Mouse (Mus musculus) right cerebral cortex, adult 2 months (tissue): ENCODE results near the gene Wdr45.

Experiments
- DNase-seq, 2 experiments: peaks; one replicate each; pipeline ENCODE4 v3.0.0; 2021 to 2022; ENCODE audit warnings: low spot score in 2 of 2

The Wdr45 gene

DNA sequence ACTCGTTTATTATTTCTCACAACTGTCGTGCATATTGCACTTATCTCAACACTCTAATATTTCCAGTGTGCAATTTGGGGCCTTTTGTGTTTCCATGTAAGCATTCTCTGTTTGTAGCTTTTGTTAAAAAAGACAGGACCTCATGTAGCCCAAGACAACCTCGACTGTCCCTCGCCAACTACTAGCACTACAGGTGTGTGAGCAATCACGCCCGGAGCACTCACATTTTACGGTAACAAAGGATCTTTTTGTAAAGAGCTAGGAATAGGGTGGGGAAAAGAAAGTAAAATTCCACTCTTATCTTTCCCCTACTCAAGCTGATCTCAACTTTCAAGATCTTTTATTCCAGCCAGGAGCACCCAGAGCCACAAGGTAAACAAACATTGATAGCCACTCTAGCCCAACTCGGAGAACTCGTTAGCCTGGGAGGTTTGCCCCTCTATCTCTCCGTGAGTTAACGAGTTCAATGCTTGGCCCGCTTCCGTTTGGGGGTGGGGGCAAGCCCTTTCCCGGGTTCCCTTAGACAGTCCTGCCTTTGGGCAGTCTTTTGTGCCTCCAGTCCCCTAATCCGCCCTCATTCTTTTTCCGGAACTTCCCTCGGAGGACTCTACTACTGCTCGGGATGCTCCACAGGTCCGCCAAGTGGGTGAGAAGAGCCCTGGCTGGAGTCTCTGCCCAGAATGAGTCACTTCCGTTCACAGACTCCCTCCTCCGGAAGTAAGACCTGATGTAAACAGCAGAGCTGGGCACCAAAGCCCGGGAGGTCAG is 7.6 kb downstream of the Wdr45 start, which contains the start of gene Gm45208:
Gene Gm45208, plus strand, starts transcription at position 732 of the 768 bp plus-strand sequence.
- peak; percentile 60 to 77 for DNase-seq

DNA sequence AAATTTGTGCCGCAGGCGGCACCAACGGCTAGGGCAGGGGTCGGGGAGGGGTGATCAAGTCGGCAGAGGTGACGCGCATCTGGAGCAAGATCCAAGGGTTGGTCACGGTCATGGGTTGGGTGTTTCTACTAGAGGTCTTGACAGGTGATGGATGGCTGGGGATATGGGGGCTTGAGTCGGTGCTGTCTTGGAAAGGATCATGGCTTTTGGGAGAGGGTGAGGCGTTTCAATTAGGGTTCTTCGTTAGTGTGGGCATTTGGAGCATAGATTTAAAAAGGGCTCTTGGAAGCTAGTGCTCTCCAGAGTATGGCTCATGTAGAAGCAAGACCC is 8.1 kb downstream of the Wdr45 start:
- DNase-seq = no peak

DNA sequence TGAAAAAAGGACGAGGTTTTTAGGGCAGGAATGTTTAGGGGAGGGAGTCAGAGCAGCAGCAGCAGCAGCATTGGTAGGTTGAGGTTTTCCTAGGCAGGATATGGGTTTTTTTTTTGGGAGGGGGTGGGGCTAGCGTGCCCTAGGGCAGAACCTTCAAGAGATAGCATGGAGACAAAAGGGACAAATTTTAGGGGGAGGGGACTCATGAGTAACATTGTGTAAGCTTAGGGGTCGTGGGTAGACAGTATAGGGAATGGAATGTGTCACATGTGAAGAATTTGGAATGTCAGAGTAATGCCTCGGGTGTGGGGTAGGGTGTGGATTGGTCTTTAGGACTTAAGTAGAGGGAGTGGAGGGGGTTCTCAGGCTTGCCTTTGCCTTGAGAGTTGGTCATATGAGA is 8.6 kb downstream of the Wdr45 start:
- DNase-seq = no peak

DNA sequence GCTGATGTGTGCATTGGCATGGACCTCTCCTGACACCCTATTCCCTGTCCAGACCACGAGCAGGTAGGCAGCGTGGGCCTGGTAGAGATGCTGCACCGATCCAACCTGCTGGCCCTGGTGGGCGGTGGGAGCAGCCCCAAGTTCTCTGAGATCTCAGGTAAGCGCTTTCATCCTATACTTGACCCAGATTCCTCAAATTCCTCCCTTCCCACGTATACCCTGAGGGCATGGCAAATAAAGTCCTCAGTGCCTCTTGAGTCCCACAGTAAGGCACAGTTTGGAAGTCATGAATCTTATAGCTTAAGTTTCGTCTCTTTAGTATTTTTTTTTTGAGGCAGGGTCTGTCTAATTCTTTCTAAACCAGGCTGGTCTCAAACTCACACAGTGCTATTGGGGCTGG is 10.0 kb downstream of the Wdr45 start:
- no peak for DNase-seq

DNA sequence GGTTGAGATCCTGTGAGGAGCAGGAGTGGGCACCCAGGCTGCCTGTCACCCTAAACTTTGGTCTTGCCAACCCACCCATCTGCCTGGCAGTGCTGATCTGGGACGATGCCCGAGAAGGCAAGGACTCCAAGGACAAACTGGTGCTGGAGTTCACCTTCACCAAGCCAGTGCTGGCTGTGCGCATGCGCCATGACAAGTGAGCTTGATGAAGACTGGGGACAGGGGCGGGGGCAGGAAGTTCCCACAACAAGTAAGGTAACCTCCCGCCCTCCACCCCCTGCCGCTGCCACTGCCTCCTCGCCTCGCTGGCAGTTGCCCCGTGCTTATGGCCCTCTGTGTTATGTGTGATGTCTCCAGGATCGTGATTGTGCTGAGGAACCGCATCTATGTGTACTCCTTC is 11.7 kb downstream of the Wdr45 start:
- DNase-seq = no peak

DNA sequence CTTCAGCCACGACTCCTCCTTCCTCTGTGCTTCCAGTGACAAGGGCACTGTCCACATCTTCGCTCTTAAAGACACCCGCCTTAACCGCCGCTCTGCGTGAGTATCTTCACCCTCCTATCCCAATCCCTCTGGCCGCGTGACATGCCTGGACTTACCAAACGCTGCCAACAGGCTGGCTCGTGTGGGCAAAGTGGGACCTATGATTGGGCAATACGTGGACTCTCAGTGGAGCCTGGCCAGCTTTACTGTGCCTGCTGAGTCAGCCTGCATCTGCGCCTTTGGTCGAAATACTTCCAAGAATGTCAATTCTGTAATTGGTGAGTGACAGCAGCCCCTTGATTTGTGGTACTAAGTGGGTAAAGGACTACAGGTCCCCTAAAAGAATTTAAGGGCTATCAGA is 13.0 kb downstream of the Wdr45 start:
- DNase-seq = no peak

DNA sequence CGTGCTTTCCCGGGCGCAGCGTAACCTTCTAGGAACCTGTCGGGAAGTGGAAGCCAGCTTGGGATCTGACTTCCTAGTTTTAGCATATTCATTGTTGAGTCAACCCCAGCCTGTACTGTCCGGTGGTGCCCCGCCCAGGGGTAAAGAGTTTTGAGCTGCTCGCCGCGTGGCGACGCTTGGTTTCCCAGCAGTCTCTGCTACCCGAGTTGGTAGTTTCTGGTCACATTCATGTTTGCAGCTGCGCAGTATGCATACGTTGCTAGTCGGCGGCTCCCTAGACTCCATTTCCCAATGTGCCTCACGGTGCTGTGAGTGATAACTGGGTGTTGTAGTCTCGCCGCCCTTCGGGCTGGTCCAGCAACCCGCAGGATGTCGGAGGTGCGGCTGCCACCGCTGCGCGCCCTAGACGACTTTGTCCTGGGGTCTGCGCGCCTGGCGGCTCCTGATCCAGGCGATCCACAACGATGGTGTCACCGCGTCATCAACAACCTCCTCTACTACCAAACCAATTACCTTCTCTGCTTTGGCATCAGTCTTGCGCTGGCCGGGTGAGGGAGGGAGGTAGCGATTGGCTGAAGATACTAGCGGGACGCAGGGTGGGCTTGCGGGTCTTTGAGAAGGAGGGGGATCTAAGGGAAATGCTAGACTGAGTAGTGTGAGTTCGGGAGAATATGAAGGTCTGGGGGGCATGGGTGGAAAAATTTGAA is 14.2 kb downstream of the Wdr45 start, which contains the start of gene Praf2:
Gene Praf2, plus strand, starts transcription at position 225 of the 707 bp plus-strand sequence.
- DNase-seq = peak; percentile 80 to 87

DNA sequence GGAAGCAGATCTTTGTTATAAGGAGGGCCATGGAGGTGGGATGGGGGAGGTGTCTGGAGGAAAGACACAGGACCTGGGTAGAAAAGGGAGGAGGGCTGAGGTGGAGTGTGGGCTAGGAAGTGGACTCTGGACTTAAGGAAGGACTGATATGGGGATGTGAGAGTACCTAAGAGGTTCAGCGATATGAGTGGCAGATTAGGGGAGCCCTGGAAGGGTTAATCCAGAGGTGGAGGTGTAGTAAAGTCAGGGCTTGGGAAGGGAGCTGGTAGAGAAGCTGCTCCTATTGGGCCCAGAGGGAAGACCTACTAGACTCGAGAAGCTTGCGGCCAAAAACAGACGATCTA is 14.8 kb downstream of the Wdr45 start:
- DNase-seq = no peak

DNA sequence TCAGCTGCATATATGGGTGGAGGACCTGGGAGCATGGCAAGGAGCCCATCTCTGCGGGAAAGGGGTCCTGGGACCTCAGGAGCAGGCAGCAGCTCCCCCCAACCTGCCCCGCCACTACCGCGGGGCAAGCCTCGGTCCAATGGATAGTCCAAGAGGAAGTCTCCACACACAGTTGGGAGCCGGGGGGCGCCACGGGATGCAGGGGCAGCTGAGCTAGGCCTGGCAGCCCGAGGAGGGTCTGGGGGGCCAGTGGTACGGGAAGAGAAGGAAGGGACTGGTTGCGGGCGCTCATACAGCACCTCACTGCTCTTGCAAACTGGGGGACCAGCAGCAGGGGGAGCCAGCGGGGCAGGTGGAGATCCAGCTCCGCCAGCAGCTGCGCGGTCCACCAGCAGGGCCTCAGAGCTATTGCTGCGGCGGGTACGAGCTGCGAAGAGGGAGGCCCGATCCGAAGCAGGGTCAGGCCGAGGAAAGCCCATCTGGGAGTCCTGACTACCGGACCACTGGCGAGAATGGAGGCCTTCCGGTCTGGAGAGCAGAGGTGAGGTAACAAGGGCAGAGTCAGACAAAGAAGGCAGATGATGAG is 19.5 kb downstream of the Wdr45 start:
- DNase-seq = peak; percentile 40 to 43

DNA sequence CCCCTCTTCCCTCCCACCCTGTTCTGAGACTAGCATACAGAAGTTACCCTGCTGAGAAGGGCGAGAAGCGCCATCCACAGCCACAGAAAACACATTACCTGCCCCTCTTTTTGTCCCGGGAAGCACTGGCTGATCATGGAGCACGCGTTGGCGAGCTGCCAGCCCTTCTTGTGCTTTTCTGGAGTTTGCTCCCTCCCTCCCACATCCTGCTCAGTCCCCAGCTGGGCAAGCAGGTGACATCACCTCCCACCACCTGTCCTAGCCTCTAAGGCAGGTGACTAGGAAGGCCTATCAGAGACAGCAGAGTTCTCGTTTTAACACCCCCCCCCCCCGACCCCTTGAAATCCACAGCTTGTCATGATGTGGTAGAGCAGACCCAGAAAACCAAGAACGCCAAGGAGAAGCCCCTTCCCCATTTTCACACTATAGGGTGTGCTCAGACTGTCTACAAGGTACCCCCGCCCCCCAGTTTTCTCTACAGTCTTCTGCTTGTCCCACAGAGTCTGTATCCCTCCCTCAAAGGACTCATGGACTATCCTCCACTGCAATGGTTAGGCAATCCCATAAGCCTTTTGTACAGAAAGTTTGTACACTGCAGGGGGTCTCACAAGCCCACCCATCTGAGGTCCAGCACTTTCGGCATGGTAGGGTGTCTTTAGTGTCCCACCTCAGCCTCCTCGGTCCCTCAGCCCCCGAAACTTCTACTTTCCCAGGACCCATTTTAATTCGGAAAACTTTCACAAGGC is 25.4 kb downstream of the Wdr45 start:
- no peak for DNase-seq

DNA sequence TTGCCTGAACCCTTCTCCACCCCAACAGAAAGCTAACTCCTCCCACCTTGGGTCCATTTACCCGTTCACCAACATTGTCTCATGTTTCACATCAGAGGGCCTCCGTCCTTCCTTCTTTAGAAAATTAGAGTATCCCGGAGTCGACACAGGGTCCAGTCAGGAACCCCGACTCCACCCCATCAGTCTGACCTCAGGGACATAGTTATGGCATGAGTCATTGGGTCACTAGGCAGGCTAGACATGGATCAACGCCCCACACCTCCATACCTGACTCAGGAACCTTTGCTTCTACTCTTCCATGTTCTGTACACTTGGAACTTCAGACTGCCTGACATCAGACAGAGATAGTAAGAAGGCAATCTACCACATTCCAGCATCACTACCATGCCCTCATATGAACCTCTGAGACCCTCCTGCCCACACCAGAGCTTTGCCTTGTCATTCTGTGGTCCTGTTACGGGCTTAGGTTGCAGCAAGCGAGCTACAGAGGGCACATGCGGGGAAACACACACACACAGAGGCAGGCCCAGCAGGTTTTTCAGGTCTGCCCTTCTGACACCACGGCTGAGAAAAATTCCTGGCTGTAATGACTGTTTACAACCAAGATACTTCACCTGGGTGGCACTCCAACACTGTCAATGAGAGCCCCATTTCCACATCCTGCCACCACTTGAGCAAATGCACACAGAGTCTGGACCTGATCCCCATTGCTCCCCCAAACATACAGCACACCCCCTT is 26.1 kb downstream of the Wdr45 start:
- no peak for DNase-seq

DNA sequence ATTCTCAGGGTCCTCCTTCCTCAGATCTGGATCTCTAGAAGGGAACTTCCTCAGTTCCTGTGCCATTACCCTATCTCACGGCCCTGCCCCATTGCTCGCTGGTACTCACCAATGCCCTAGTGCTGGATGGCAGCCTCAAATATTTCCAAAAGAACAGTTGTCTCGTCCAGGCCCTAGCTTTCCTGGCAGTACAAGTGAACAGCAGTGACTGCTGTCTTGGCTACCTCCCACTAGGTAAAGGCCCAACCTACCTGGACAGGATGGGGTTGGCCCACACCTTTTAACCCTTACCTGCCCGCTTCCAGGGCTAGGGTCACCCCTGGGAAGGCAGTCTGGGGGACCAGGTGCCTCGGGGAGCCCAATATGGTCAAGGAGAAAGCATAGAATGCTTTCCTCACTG is 27.0 kb downstream of the Wdr45 start:
- no peak for DNase-seq

DNA sequence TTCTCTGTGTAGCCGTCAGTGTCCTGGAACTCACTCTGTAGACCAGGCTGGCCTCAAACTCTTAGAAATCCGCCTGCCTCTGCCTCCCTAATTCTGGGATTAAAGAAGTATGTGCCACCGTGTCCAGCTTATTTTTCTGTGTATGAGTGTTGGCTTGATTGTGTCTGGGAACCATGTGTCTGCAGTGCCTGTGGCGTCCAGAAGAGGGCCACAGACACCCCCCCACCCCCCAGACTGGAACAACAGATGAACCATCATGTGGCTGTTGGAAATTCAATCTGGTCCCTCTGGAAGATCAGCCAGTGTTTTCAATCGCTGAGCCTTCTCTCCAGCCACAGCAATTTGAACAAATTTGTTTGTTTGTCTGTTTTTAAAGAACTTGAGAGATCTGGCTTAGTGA is 29.3 kb downstream of the Wdr45 start:
- DNase-seq = no peak

DNA sequence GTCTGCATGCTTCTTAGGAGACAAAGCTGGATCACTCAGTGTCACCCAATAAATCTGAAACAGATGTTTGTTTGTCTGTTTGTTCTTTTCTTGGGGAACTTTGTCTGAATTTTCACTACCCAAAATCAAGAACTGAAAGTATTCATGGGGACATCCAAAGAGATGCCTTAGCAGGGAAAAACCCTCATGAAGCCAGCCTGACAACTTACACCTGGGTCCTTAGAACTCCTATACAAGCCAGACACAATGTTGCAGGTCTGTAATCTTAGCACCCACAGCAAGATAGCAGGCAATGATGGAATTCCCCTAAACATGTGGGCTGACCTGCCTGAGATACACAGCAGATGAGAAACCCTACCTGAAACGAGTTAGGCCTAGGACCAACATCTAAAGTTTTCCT is 30.8 kb downstream of the Wdr45 start:
- DNase-seq = no peak

DNA sequence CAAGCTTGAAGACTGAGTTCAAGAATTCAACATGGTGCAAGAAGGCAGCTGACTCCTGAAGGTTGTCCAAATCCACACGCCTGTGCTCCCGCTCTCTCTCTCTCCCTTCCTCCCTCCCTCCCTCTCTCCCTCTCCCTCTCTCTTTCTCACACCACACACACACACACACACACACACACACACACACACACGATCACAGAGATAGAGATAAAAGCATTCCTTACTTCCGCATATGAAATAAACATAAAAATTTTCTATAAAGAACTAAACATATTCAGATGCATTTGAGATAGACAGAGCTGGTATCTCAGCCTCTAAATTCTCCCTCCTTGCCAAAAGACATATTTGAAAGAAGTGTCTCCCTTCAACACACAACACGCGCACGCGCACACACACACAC is 31.3 kb downstream of the Wdr45 start:
- no peak for DNase-seq

DNA sequence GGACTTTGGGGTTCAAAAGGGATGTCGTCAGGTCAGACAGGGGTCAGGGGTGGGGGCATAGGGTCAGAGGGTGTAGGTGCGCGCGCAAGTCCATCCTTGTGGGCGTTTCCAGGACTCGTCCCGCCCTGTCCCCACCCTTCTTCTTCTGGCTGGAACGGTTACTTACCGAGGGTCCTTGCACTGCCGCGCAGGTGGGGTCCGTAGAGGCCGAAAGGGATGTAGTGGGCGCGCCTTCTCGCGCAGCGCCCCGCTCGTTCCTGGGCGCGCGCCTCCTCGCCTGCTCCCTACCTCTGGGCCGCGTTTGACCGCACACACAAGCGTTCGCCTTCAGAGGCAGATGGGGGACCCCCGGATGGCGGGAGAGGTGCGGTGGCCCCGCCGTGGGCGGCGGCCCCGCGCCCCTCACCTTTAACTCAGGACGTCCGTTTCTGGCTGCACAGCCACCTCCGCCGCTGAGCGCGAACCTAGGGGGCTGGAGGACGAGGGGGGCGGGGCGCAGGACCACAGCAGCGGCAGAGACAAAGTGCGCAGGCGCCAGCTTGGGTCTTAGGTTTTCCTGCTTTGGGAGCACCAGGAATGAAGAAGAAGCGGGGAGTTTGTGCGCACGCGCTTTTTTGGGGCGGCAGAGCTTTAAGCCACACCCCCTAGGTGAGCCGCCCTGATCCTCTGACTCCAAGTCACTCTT is 36.4 kb downstream of the Wdr45 start, which contains the start of gene Ccdc120:
Gene Ccdc120, minus strand, starts transcription at position 474 of the 685 bp plus-strand sequence.
- peak; percentile 73 to 76 for DNase-seq

DNA sequence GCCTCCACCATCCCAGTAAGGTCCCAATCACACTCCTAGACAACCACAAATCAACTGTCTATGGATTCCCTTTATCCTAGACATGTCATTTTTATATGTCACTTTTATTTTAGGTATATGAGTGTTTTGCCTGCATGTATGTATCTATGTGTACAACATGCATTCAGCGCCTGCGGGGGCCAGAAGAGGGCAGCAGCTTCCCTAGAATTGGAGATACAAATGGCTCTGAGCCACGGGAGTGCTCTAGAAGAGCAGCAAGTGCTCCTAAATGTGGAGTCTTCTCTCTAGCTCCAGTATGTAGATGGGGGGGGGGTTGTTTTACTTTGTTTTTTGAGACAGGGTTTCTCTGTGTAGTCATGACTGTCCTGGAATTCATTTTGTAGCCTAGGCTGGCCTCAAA is 39.5 kb downstream of the Wdr45 start:
- DNase-seq = peak in 1 of 2 experiments; percentile 16

DNA sequence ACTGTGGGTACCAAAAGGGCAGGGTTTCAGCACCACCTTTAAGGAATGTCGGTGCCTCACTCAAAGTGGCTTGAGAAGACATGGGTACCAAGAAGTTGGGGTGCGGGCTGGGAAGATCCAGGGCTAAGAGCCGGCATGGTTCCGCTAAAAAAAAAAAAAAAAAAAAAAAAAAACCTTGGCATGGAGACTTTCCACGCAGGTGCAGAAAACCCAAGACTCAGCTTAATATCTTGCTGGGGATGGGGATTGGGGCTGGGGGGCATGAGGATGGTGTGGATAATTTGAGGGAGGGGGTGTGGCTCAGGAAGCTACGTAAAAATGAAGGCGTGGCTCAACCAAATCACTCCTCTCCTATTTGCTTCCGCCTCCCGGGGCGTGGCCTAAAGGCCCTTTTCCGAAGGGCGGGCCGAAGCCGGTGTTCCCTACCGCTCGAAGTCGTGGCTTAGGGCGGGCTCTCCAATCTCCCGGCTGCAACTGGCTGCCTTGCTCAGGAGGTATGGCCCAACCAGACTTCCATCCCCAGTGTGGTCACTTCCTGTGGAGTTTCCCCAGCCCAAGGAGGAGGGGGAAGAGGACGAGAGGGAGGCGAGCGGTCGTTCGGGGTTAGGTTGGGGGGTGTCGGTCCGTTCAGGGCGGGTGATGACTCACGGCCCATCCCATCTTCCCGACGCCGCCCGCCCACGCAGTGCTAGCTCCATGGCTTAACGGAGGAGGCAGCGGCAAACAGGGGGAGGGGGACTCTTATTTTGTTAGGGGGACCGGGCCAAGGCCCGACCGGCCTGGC is 48.2 kb downstream of the Wdr45 start, which contains the start of gene Tfe3:
Gene Tfe3, plus strand, starts transcription at position 424 of the 784 bp plus-strand sequence.
- peak; percentile 87 to 88 for DNase-seq

DNA sequence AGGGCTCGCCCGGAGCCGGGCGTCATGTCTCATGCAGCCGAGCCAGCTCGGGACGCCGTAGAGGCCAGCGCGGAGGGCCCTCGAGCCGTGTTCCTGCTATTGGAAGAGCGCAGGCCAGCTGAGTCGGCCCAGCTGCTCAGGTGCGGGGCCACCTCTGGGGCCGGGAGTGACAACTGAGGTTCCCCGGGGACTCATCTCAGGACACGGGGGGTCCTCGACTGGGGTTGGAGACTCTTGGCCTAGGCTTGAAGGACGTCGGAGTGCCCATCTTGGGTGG is 48.7 kb downstream of the Wdr45 start:
- peak in 1 of 2 experiments; percentile 11 for DNase-seq
